Mouse (Mus musculus) natural killer cell, adult 2 months (primary cell): Measurements from ENCODE around the gene Ankdd1a.

Source experiments
- DNase-seq, 2 experiments: peaks; one replicate each; pipeline ENCODE4 v3.0.0; 2022; ENCODE audit warnings: low spot score in 2 of 2

The Ankdd1a gene

GRCm38 (mm10) chr9:65542111-65542524 lies 22.1 kb upstream of the Ankdd1a start:
- no peak for DNase-seq

GRCm38 (mm10) chr9:65541126-65542068 lies 21.4 kb upstream of the Ankdd1a start:
- DNase-seq: peak; percentile 91 to 92

- DNase-seq: no peak
Measured at GRCm38 (mm10) chr9:65539697-65540096, 19.7 kb upstream of the Ankdd1a start.

- DNase-seq: no peak
Measured at GRCm38 (mm10) chr9:65537901-65538630, 18.1 kb upstream of the Ankdd1a start.

- no peak for DNase-seq
Measured at GRCm38 (mm10) chr9:65536491-65536890, 16.5 kb upstream of the Ankdd1a start.

GRCm38 (mm10) chr9:65535789-65536469 lies 15.9 kb upstream of the Ankdd1a start:
- DNase-seq: peak; percentile 50 to 58

- peak; percentile 86 for DNase-seq
Measured at GRCm38 (mm10) chr9:65535191-65535722, 15.3 kb upstream of the Ankdd1a start.

- DNase-seq: no peak
Measured at GRCm38 (mm10) chr9:65534111-65534510, 14.1 kb upstream of the Ankdd1a start.

- peak; percentile 63 to 80 for DNase-seq
Measured at GRCm38 (mm10) chr9:65532986-65533385, 13.0 kb upstream of the Ankdd1a start.

GRCm38 (mm10) chr9:65531283-65531682 lies 11.3 kb upstream of the Ankdd1a start:
- DNase-seq: no peak

- DNase-seq: no peak
Measured at GRCm38 (mm10) chr9:65529659-65530058, 9.7 kb upstream of the Ankdd1a start.

GRCm38 (mm10) chr9:65528417-65529038 lies 8.5 kb upstream of the Ankdd1a start:
- DNase-seq: no peak

- no peak for DNase-seq
Measured at GRCm38 (mm10) chr9:65525445-65526195, 5.6 kb upstream of the Ankdd1a start.

- peak; percentile 72 to 83 for DNase-seq
Measured at GRCm38 (mm10) chr9:65523611-65524364, 3.8 kb upstream of the Ankdd1a start.

GRCm38 (mm10) chr9:65520505-65520876 lies 498 bp upstream of the Ankdd1a start:
- no peak for DNase-seq

- no peak for DNase-seq
Measured at GRCm38 (mm10) chr9:65514851-65515261, 5.1 kb downstream of the Ankdd1a start.

GRCm38 (mm10) chr9:65514431-65514830 lies 5.6 kb downstream of the Ankdd1a start:
- no peak for DNase-seq

GRCm38 (mm10) chr9:65512520-65512919 lies 7.5 kb downstream of the Ankdd1a start:
- DNase-seq: no peak

- no peak for DNase-seq
Measured at GRCm38 (mm10) chr9:65508449-65508848, 11.5 kb downstream of the Ankdd1a start.
